Mouse (Mus musculus) kidney, adult 2 months (tissue): ENCODE results near the gene Elmo1. TPM values are rescaled to one million over a fixed set of nuclear protein-coding genes. Genes with fewer than 3 reads are reported as not detected.

Experiments used
- DNase-seq: peaks from one replicate; pipeline ENCODE4 v3.0.0; 2021
- H3K27ac ChIP-seq: fragments of 200-500 bp; 2 replicates; pipeline ENCODE4 v1.5.1; 2012; ENCODE audit warnings: low read depth, low read length, control low read depth, inconsistent platforms; ENCODE audit not compliant: insufficient read depth
- H3K27me3 ChIP-seq: fragments of 200-500 bp; replicated peaks from 2 replicates; pipeline ENCODE4 v1.6.1; 2012; ENCODE audit warnings: mild to moderate bottlenecking, moderate library complexity, low read length, inconsistent platforms; ENCODE audit not compliant: control insufficient read depth, insufficient read depth
- H3K36me3 ChIP-seq: fragments of 200-500 bp; 2 replicates; pipeline ENCODE4 v1.6.1; 2012; ENCODE audit warnings: mild to moderate bottlenecking, moderate library complexity, low read length, inconsistent platforms; ENCODE audit not compliant: control insufficient read depth, insufficient read depth
- H3K4me1 ChIP-seq: fragments of 200-500 bp; 2 replicates; pipeline ENCODE4 v1.6.1; 2011; ENCODE audit warnings: low read length; ENCODE audit not compliant: control insufficient read depth, insufficient read depth
- H3K4me3 ChIP-seq: fragments of 200-500 bp; 2 replicates; pipeline ENCODE4 v1.5.1; 2011; ENCODE audit warnings: mild to moderate bottlenecking, low read depth, low read length, control low read depth; ENCODE audit not compliant: insufficient read depth
- CTCF ChIP-seq: fragments of 200-500 bp; conservative IDR thresholded peaks from 2 replicates; pipeline ENCODE4 v1.5.1; 2011; ENCODE audit warnings: low read depth, mild to moderate bottlenecking, control low read depth, low read length, moderate library complexity, mixed read lengths; ENCODE audit not compliant: insufficient read depth, insufficient read length
- POLR2A ChIP-seq: fragments of 200-500 bp; IDR thresholded peaks from one replicate; pipeline ENCODE4 v1.6.1; 2011; ENCODE audit warnings: low read depth, low read length, control low read depth
- WGBS: fragments of 180-500 bp; shearing (Covaris S2); methylation state at CpG from one replicate; pipeline ENCODE4 v1.1.7; 2018; 5-methylcytosine and 5-hydroxymethylcytosine counted together
- polyA plus RNA-seq: library from polyadenylated mRNA; depleted of rRNA; stranded (reverse); fragments of >200 nt; gene quantifications from 2 replicates; pipeline ENCODE4 v1.2.3, GENCODE M21; 2012

Elmo1 gene
- polyA plus RNA-seq, 1 experiment, result 4.5 TPM

- WGBS, result 35% methylated on average over 4 of the region's 4 CpGs
Observed at GRCm38 (mm10) chr13:20433221-20433858, 342.9 kb downstream of the Elmo1 start.

GRCm38 (mm10) chr13:20434071-20434470 lies 343.7 kb downstream of the Elmo1 start:
- no peak for DNase-seq
- no peaks in the 10 kb centered on the region for H3K36me3 ChIP-seq
- no peak overlapping the region for H3K27ac ChIP-seq
- TF ChIP-seq POLR2A (no peak), CTCF (no peak)
- H3K27me3 ChIP-seq, result no peaks in the 10 kb centered on the region
- no peak overlapping the region for H3K4me3 ChIP-seq
- no peaks in the 10 kb centered on the region; the same call in 1 of the 2 replicates for H3K4me1 ChIP-seq
- 48% methylated on average over 4 of the region's 4 CpGs for WGBS

More at GRCm38 (mm10) chr13:20433221-20433858, 342.9 kb downstream of the Elmo1 start:
- H3K27me3 ChIP-seq, result no peaks in the 10 kb centered on the region
- DNase-seq, result peak; percentile 14
- TF ChIP-seq CTCF, result no peak
- TF ChIP-seq POLR2A, result no peak
- no peaks in the 10 kb centered on the region for H3K36me3 ChIP-seq
- no peak overlapping the region for H3K27ac ChIP-seq
- H3K4me1 ChIP-seq, result no peaks in the 10 kb centered on the region; the same call in 1 of the 2 replicates
- H3K4me3 ChIP-seq, result no peak overlapping the region

- 93% methylated on average over 1 of the region's 1 CpGs for WGBS
- no peaks in the 10 kb centered on the region for H3K36me3 ChIP-seq
- TF ChIP-seq POLR2A (no peak), CTCF (no peak)
- no peaks in the 10 kb centered on the region for H3K4me1 ChIP-seq
- no peak for DNase-seq
- H3K27ac ChIP-seq, result no peak overlapping the region
- no peak overlapping the region for H3K4me3 ChIP-seq
- no peaks in the 10 kb centered on the region for H3K27me3 ChIP-seq
Observed at GRCm38 (mm10) chr13:20439488-20439887, 349.1 kb downstream of the Elmo1 start.

GRCm38 (mm10) chr13:20450831-20451353 lies 360.5 kb downstream of the Elmo1 start:
- 88% methylated on average over 7 of the region's 7 CpGs for WGBS
- TF ChIP-seq POLR2A (no peak), CTCF (no peak)

GRCm38 (mm10) chr13:20454357-20454756 lies 364.0 kb downstream of the Elmo1 start:
- Histone ChIP-seq H3K27ac (no peak overlapping the region), H3K36me3 (no peaks in the 10 kb centered on the region), H3K27me3 (no peaks in the 10 kb centered on the region), H3K4me1 (no peaks in the 10 kb centered on the region), H3K4me3 (no peak overlapping the region)
- no peak for DNase-seq
- WGBS, result 67% methylated on average over 1 of the region's 1 CpGs
- TF ChIP-seq CTCF (no peak), POLR2A (no peak)

More at GRCm38 (mm10) chr13:20450831-20451353, 360.5 kb downstream of the Elmo1 start:
- Histone ChIP-seq H3K4me1 (no peaks in the 10 kb centered on the region), H3K36me3 (no peaks in the 10 kb centered on the region), H3K4me3 (no peak overlapping the region), H3K27ac (no peak overlapping the region), H3K27me3 (no peaks in the 10 kb centered on the region)
- no peak for DNase-seq

- 92% methylated on average over 6 of the region's 6 CpGs for WGBS
- no peak for DNase-seq
- H3K4me3 ChIP-seq, result no peak overlapping the region
- H3K27me3 ChIP-seq, result no peaks in the 10 kb centered on the region
- no peak overlapping the region for H3K27ac ChIP-seq
- TF ChIP-seq POLR2A (no peak), CTCF (no peak)
- no peaks in the 10 kb centered on the region for H3K4me1 ChIP-seq
- H3K36me3 ChIP-seq, result no peaks in the 10 kb centered on the region
Observed at GRCm38 (mm10) chr13:20460096-20460495, 369.7 kb downstream of the Elmo1 start.

- H3K27me3 ChIP-seq, result no peaks in the 10 kb centered on the region
- no peak for DNase-seq
- 72% methylated on average over 3 of the region's 3 CpGs for WGBS
- no peaks in the 10 kb centered on the region for H3K36me3 ChIP-seq
- H3K4me3 ChIP-seq, result no peak overlapping the region
- no peaks in the 10 kb centered on the region for H3K4me1 ChIP-seq
- no peak overlapping the region for H3K27ac ChIP-seq
- TF ChIP-seq CTCF, result no peak
- no peak for TF ChIP-seq POLR2A
Observed at GRCm38 (mm10) chr13:20461616-20462015, 371.2 kb downstream of the Elmo1 start.
